Mouse (Mus musculus) liver, adult 2 months (tissue): ENCODE results near the gene Rasd2. TPM values are rescaled to one million over a fixed set of nuclear protein-coding genes. Genes with fewer than 3 reads are reported as not detected.

ENCODE experiments used
- DNase-seq: peaks from one replicate; pipeline ENCODE4 v3.0.0-alpha.2; 2011; ENCODE audit warnings: low read depth, low spot score; ENCODE audit errors: extremely low read depth
- H3K27ac ChIP-seq: fragments of 200-500 bp; replicated peaks from 2 replicates; pipeline ENCODE4 v1.5.1; 2012; ENCODE audit warnings: low read depth, mild to moderate bottlenecking, control low read depth, inconsistent platforms, low read length; ENCODE audit not compliant: insufficient read depth
- H3K27me3 ChIP-seq: fragments of 200-500 bp; 2 replicates; pipeline ENCODE4 v1.6.1; 2012; ENCODE audit warnings: mild to moderate bottlenecking, moderate library complexity, low read length, inconsistent platforms; ENCODE audit not compliant: control insufficient read depth, insufficient read depth
- H3K36me3 ChIP-seq: fragments of 200-500 bp; 2 replicates; pipeline ENCODE4 v1.6.1; 2012; ENCODE audit warnings: low read length, inconsistent platforms; ENCODE audit not compliant: control insufficient read depth, insufficient read depth
- H3K4me1 ChIP-seq: fragments of 200-500 bp; 2 replicates; pipeline ENCODE4 v1.6.1; 2011; ENCODE audit warnings: low read length; ENCODE audit not compliant: control insufficient read depth, insufficient read depth
- H3K4me3 ChIP-seq: fragments of 200-500 bp; 2 replicates; pipeline ENCODE4 v1.5.1; 2011; ENCODE audit warnings: low read depth, mild to moderate bottlenecking, control low read depth, low read length, moderate library complexity; ENCODE audit not compliant: insufficient read depth
- H3K79me2 ChIP-seq: fragments of 200-500 bp; 2 replicates; pipeline ENCODE4 v1.6.1; 2012; ENCODE audit warnings: inconsistent platforms, mild to moderate bottlenecking, low read length, moderate library complexity; ENCODE audit not compliant: control insufficient read depth, insufficient read depth
- H3K9ac ChIP-seq: fragments of 200-500 bp; 2 replicates; pipeline ENCODE4 v1.6.1; 2012; ENCODE audit warnings: low read depth, mild to moderate bottlenecking, control low read depth, inconsistent platforms, low read length
- CTCF ChIP-seq: fragments of 200-500 bp; IDR thresholded peaks from 2 replicates; pipeline ENCODE4 v1.5.1; 2011; ENCODE audit warnings: low read depth, low read length, control low read depth
- POLR2A ChIP-seq: fragments of 200-500 bp; IDR thresholded peaks from 2 replicates; pipeline ENCODE4 v1.6.1; 2011; ENCODE audit warnings: low read length, control low read depth; ENCODE audit not compliant: insufficient read depth; ENCODE audit errors: extremely low read depth
- WGBS: fragments of 180-500 bp; shearing (Covaris S2); methylation state at CpG from one replicate; pipeline ENCODE4 v1.1.7; 2018; 5-methylcytosine and 5-hydroxymethylcytosine counted together
- polyA plus RNA-seq: library from polyadenylated mRNA; depleted of rRNA; stranded (reverse); fragments of >200 nt; gene quantifications from 2 replicates; pipeline ENCODE4 v1.2.3, GENCODE M21; 2012
- total RNA-seq: library from RNA; depleted of rRNA; stranded (reverse); fragments of >200 nt; gene quantifications from 2 replicates; pipeline ENCODE4 v1.2.3, GENCODE M21; 2014

Rasd2 gene
- total and polyA plus RNA-seq, 2 experiments, result 0.09 to 0.13 TPM

DNA sequence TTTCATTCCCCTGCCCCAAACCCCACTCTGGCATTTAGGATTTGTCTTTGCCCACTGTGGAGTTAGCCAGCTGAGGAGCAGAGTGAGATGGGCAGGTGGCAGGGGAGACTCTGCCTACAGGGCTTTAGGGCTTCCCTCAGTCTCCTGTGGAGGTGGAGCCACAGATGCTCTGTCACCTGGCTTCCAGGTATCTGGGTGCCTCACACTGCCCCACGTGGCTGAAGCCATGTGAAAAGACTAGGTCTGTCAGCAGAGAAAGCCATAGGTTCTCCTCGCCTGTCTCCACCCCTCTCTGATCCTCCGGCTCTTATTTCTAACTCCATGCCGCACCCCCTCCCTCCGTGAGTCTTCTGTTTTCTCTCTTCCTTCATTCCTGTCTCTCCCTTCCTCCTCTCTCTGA is 2.2 kb downstream of the Rasd2 start:
- H3K27ac ChIP-seq, result no peak overlapping the region
- peaks cover 8% of the 10 kb centered on the region for H3K4me1 ChIP-seq
- no peaks in the 10 kb centered on the region for H3K79me2 ChIP-seq
- DNase-seq, result no peak
- TF ChIP-seq CTCF, result no peak
- no peak for TF ChIP-seq POLR2A
- no peaks in the 10 kb centered on the region for H3K36me3 ChIP-seq
- H3K4me3 ChIP-seq, result no peak overlapping the region
- H3K27me3 ChIP-seq, result peaks cover 7% of the 10 kb centered on the region; the same call in 1 of the 2 replicates
- H3K9ac ChIP-seq, result no peak overlapping the region
- 46% methylated on average over 5 of the region's 5 CpGs for WGBS

DNA sequence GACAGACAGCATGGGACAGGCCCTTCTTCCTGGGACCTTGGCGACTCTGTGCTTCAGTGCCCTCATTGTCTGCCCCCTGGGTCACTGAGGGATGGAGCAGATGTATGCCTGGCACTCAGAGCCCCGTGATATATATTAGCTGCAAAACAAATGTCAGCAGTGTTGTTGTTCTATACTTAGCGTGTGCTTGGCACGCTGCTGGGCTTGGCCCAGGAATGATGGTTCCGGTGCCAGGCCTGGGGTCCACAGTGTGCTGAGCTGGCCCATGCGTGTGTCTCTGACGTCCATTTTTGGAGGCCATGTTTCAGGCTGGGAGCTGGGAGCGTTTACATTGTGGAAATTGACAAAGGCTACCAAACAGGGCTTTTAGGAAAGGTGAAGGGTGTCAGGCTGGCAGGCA is 3.1 kb downstream of the Rasd2 start:
- TF ChIP-seq POLR2A, result no peak
- no peaks in the 10 kb centered on the region for H3K36me3 ChIP-seq
- no peaks in the 10 kb centered on the region for H3K79me2 ChIP-seq
- H3K4me1 ChIP-seq, result peaks cover 8% of the 10 kb centered on the region
- H3K27ac ChIP-seq, result no peak overlapping the region
- no peak overlapping the region for H3K4me3 ChIP-seq
- peaks cover 7% of the 10 kb centered on the region; the same call in 1 of the 2 replicates for H3K27me3 ChIP-seq
- no peak for DNase-seq
- H3K9ac ChIP-seq, result no peak overlapping the region
- 91% methylated on average over 8 of the region's 8 CpGs for WGBS

DNA sequence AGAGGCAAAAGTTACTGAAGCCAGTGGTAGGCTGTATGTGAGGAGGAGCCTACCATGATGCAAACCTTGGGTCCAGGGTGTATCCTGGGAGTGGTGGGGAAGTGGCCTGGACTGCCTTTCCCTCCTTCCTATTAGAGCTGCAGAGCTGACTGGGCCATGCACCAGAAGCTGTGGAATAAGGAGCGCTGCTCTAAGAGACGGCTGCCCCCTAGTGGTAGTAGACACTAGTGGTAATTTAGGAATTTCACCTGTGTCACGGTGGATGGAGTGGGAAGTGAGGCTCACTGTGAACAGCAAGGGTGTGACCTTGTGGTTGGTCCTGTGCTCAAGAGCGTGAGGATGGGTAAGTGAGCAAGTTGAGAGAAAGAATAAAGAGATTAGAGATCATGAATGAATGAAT is 4.2 kb downstream of the Rasd2 start:
- no peaks in the 10 kb centered on the region for H3K4me1 ChIP-seq
- H3K27me3 ChIP-seq, result peaks cover 7% of the 10 kb centered on the region; the same call in 1 of the 2 replicates
- no peak overlapping the region for H3K4me3 ChIP-seq
- no peak overlapping the region for H3K9ac ChIP-seq
- no peaks in the 10 kb centered on the region for H3K79me2 ChIP-seq
- DNase-seq, result peak; percentile 35
- H3K36me3 ChIP-seq, result no peaks in the 10 kb centered on the region
- TF ChIP-seq POLR2A (no peak), CTCF (peak; percentile 77)
- H3K27ac ChIP-seq, result no peak overlapping the region
- WGBS, result 11% methylated on average over 4 of the region's 4 CpGs

DNA sequence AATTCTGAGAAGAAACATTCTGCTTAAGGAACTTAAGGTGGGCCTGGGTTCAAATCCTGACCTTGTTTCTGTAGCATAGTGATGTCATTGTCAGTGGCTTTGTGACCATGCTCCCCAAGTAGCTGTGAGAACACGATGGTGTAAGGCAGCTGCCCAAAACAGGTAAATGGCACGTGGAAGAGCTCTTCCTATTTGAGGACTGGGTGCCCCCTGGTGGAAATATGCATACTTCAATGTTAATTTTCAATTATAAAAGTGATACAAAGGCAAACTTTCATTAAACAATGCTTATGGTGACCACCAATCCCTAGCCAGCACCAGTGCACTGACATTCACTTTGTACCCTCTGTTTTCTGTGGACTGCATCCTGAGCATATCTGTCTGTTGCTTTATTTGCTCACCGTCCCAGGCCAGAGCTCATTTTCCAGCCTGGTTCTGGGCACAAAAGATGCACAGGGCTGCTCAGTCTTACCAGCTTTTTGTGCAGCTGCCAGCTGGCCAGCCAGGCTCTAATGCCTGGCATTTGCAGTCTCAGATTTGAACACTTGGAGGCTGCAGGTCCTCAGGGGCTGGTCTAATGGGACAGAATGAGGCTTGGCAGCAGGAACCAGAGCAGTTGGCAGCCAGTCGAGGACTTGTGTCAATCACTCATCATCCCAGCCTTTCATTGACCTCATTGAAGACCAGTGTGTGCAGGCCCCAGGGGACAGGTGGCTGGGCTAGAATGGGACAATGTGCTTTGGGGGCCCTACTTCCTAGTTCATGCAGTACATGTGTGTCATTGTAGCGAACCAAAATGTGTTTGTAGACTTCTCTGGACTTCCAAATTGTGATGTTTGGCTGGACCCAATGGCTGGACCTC is 6.4 kb downstream of the Rasd2 start:
- 52% methylated on average over 5 of the region's 5 CpGs for WGBS
- Histone ChIP-seq H3K79me2 (no peaks in the 10 kb centered on the region), H3K27ac (no peak overlapping the region), H3K4me1 (no peaks in the 10 kb centered on the region), H3K9ac (no peak overlapping the region), H3K36me3 (no peaks in the 10 kb centered on the region), H3K27me3 (no peaks in the 10 kb centered on the region; the same call in 1 of the 2 replicates), H3K4me3 (no peak overlapping the region)
- peak; percentile 13 for DNase-seq
- 0 out of 2 replicates have a peak, but pooled peaks have one; percentile 19 for TF ChIP-seq CTCF
- no peak for TF ChIP-seq POLR2A

DNA sequence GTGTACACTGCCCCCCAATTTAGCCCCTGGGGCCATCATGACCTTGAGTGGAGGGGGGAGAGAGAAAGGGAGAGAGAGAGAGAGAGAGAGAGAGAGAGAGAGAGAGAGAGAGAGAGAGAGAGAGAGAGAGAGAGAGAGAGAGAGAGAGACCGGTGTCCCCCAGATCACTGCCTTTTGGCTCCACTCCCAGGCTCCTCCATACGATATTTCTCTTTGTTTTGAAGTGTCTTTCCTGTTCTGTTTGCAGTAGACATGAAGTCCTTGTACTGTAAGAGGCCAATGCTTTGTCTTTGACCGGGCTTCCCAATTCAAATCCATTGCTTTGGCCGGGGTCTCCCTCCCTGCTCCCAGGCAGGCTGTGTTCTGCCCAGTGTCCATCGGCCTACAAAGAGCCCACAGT is 8.9 kb downstream of the Rasd2 start:
- Histone ChIP-seq H3K4me1 (no peaks in the 10 kb centered on the region), H3K9ac (no peak overlapping the region), H3K79me2 (no peaks in the 10 kb centered on the region), H3K27me3 (no peaks in the 10 kb centered on the region), H3K36me3 (no peaks in the 10 kb centered on the region), H3K27ac (no peak overlapping the region), H3K4me3 (no peak overlapping the region)
- TF ChIP-seq CTCF (no peak), POLR2A (no peak)
- WGBS, result 76% methylated on average over 5 of the region's 5 CpGs
- DNase-seq, result no peak

DNA sequence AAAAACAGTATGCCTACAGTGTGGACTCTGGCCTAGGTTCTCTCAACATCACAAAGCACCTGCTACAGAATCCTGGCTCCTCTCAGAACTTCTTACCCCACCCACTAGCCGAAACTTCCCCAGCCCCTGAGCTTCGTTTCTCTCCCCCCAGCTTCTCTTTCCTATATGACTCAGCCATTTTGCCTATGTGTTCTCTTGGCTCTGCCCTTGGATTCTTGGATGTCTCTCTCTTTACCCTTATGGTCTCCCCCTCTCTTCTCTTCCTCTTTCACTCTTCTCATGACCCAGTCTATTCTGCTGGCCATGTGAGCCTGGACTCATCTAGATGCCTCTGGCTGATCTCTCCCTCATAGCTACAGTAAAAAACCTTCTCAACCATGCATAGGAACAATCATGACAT is 13.0 kb downstream of the Rasd2 start:
- H3K9ac ChIP-seq, result no peak overlapping the region
- H3K27me3 ChIP-seq, result no peaks in the 10 kb centered on the region
- no peaks in the 10 kb centered on the region for H3K79me2 ChIP-seq
- no peak overlapping the region for H3K4me3 ChIP-seq
- no peak for TF ChIP-seq POLR2A
- no peaks in the 10 kb centered on the region for H3K4me1 ChIP-seq
- DNase-seq, result no peak
- no peaks in the 10 kb centered on the region for H3K36me3 ChIP-seq
- no peak overlapping the region for H3K27ac ChIP-seq
- 75% methylated on average over 2 of the region's 2 CpGs for WGBS
